Mouse (Mus musculus): ENCODE measurements around the gene Gmeb2.

The Gmeb2 gene

GRCm38 (mm10) chr2:181288691-181289090 is 856 bp upstream of the Gmeb2 start:
- TF ChIP-seq GATA4 (IDR thresholded peaks at IDR 0.05; ENCODE audit: insufficient replicate concordance, low read length), result no peak

GRCm38 (mm10) chr2:181287338-181287957 is 387 bp downstream of the Gmeb2 start:
- no peak for TF ChIP-seq GATA4 (IDR thresholded peaks at IDR 0.05; ENCODE audit: insufficient replicate concordance, low read length)

- no peak for TF ChIP-seq GATA4 (IDR thresholded peaks at IDR 0.05; ENCODE audit: insufficient replicate concordance, low read length)
Measured at GRCm38 (mm10) chr2:181286629-181287337, 1.1 kb downstream of the Gmeb2 start.

DNA sequence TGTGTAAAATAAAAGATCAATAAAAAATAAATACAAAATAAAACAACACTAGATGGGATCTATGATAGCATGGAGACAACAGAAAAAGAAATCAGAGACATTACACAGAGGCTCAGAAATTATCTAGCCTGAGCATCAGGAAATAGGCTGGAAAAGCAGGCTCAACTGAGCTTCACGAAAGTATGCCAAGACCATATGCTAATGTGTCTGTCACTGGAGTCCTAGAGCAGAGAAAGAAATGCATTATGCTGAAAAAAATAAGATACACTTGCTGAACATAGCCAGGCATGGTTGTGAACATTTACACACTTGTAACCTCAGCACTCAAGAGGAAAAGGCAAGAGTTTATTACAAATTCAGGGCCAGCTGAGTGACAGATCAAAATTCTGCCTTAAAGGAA is 7.9 kb downstream of the Gmeb2 start:
- TF ChIP-seq GATA4 (IDR thresholded peaks at IDR 0.05; ENCODE audit: insufficient replicate concordance, low read length), result no peak

- no peak for TF ChIP-seq GATA4 (IDR thresholded peaks at IDR 0.05; ENCODE audit: insufficient replicate concordance, low read length)
Measured at GRCm38 (mm10) chr2:181277866-181278265, 10.0 kb downstream of the Gmeb2 start.

GRCm38 (mm10) chr2:181276766-181277165 is 11.1 kb downstream of the Gmeb2 start:
- peak; percentile 54; the same call in 1 of the 2 replicates for TF ChIP-seq GATA4 (IDR thresholded peaks at IDR 0.05; ENCODE audit: insufficient replicate concordance, low read length)

DNA sequence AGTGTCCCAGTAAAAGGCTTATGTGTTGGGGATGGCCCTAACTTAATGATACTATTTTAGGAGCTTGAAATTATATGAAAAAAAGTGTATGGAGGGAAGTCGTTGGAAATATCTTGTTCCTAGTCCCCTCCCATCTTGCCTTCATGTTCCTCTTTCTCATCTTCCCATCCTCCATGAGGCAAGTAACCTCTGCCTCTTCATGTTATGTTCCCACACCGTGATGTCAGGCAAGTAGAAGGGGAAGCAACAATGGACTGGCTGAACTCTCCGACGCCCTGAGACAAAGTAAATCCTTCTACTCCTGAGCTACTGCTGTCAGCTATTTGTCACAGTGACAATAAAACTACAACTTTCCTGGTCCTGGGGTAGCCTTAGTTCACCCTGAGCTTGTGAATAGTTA is 13.2 kb downstream of the Gmeb2 start:
- TF ChIP-seq GATA4 (IDR thresholded peaks at IDR 0.05; ENCODE audit: insufficient replicate concordance, low read length), result no peak

- TF ChIP-seq GATA4 (IDR thresholded peaks at IDR 0.05; ENCODE audit: insufficient replicate concordance, low read length), result no peak
Measured at GRCm38 (mm10) chr2:181273829-181274228, 14.0 kb downstream of the Gmeb2 start.

- no peak for TF ChIP-seq GATA4 (IDR thresholded peaks at IDR 0.05; ENCODE audit: insufficient replicate concordance, low read length)
Measured at GRCm38 (mm10) chr2:181272092-181272491, 15.7 kb downstream of the Gmeb2 start.

- TF ChIP-seq GATA4 (IDR thresholded peaks at IDR 0.05; ENCODE audit: insufficient replicate concordance, low read length), result 0 out of 2 replicates have a peak, but pooled peaks have one; percentile 25
Measured at GRCm38 (mm10) chr2:181266839-181267238, 21.0 kb downstream of the Gmeb2 start.

DNA sequence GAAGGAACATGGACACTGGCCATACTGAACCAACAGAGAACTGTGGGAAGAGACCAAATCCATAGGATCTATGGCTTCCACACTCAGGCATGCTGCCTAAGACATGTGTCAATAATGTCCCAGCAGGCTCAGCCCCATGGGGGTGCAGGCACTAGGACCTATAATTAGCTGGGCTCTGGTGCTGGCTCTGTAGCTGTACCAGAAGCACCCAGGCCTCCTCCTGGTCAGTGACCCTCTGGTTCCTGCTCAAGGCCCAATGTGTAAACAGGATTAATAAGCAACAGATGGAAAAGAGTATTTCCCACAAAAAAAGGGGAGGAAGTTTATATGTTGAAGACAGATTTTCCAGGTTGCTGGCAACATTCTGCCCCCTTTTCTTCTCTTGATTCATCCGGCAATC is 34.6 kb downstream of the Gmeb2 start:
- no peak for TF ChIP-seq GATA4 (IDR thresholded peaks at IDR 0.05; ENCODE audit: insufficient replicate concordance, low read length)

DNA sequence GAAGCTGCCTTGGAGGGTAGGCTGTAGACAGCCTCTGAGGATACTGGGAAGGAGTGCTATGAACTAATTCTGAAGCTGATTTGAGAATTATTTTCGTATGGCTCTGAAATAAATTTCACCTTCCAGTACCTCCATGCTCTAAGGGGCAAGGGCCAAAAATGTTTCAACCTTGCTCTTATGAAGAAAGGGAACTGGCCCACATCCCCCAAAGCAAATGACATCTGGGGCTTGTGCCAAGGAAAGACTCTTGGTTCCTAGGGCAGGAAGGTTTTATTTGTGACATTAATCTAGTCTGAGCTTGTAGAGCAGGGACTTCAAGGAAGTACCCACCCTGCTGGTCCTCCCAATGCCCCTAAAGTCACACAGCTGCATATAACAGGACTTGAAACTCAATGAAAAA is 36.0 kb downstream of the Gmeb2 start:
- TF ChIP-seq GATA4 (IDR thresholded peaks at IDR 0.05; ENCODE audit: insufficient replicate concordance, low read length), result no peak

DNA sequence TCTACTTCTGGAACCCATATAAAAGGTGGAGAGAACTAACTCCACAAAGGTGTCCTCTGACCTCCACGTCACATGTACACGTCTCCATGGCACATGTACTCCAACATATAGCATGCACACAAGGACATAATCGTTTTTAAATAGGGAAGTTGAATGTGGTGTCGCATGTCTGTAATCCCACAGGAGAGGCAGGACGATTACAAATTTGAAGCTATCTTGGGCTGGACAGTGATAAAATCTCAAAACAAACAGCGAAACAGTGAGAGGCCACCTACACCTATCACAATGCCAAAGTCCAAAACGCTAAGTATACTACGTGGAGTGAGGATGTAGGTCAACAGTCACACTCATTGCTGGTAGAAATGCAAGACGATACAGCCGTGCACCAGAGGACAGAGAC is 38.6 kb downstream of the Gmeb2 start:
- peak; percentile 84; the same call in 1 of the 2 replicates for TF ChIP-seq GATA4 (IDR thresholded peaks at IDR 0.05; ENCODE audit: insufficient replicate concordance, low read length)

GRCm38 (mm10) chr2:181245031-181245430 is 42.8 kb downstream of the Gmeb2 start:
- TF ChIP-seq GATA4 (IDR thresholded peaks at IDR 0.05; ENCODE audit: insufficient replicate concordance, low read length), result no peak

DNA sequence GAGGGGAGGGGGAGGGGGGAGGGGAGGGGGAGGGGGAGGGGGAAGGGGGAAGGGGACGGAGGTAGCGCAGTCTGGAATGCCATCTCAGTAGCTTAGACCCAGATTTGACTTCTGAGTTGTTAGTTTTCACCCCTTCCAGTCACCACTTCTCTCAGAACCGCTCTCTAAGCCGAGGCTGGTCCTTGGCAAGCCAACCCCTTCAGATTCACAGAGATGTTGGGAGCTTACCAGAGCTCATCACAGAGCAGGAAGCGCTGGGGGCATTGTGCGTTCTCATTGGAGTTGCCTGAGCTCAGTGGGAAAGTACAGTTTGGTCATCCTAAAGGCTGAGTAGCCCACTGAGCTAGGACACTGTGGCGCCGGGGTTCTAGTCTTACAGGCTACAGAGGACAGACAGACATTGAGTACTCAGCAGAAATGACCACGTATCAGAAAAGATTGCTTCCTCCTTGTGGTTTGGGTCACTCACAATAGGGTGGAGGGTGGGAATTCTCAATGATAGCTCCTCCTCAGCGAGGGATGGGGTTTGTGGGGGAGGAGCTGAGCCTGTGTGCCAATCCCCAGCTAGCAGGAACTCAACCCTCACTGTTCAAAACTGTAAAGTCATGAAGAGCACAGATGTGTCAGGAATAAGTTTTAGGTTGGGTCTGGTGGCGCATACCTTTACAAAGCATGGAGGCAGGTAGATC is 44.0 kb downstream of the Gmeb2 start:
- peak; percentile 7; the same call in 1 of the 2 replicates for TF ChIP-seq GATA4 (IDR thresholded peaks at IDR 0.05; ENCODE audit: insufficient replicate concordance, low read length)

DNA sequence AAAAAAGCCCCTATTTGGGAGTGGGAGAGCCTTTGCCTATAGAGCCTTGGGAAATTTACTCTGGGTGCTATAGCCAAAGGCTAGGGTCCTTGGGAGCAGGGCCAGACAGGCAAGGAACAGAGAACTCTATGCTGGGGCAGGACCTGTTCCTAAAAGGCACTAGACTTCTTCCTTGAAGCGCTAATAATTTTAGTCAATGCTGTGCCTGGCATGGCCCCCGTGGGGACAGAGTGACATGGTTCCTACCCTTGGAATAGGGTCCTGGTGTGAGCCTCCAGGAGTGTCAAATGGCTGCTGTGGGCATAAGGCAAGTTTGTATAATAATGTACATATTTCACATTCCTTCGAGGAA is 45.5 kb downstream of the Gmeb2 start:
- no peak for TF ChIP-seq GATA4 (IDR thresholded peaks at IDR 0.05; ENCODE audit: insufficient replicate concordance, low read length)

All from liver, adult (tissue).